Mouse (Mus musculus) bone marrow macrophage, adult 2 months (primary cell): ENCODE data around the gene Cdk19.

Experiments
- CTCF ChIP-seq: IDR thresholded peaks from 2 replicates; pipeline ENCODE4 v1.5.1; 2012; ENCODE audit warnings: low read depth, mild to moderate bottlenecking, low read length, moderate library complexity
- POLR2A ChIP-seq: IDR thresholded peaks from 2 replicates; pipeline ENCODE4 v1.6.1; 2012; ENCODE audit warnings: mild to moderate bottlenecking, low read depth, low read length, borderline replicate concordance

- no peak for TF ChIP-seq CTCF
- TF ChIP-seq POLR2A = no peak
Observed at GRCm38 (mm10) chr10:40363004-40363403, 23.6 kb downstream of the Cdk19 start.
